Mouse (Mus musculus) lung, embryonic 14.5 days (tissue): ENCODE measurements at regions not wholly inside any gene's neighbourhood (a gene's known extent, or its start where the extent isn't known, plus 50 kb on each side); places are given as distances from the start of the nearest gene placed in this dataset.

Source experiments
- ATAC-seq: fragments of 200-750 bp; cut with Nextera tagmentation; 2 replicates; pipeline ENCODE4 v1.8.0; 2017; ENCODE audit warnings: mild to moderate bottlenecking, moderate TSS enrichment, moderate library complexity; ENCODE audit not compliant: insufficient read depth
- DNase-seq: peaks from one replicate; pipeline ENCODE4 v3.0.0-alpha.2; 2015
- H3K27ac ChIP-seq: fragments of 300-500 bp; sonication (generic); 2 replicates; pipeline ENCODE4 v1.5.1; 2014; ENCODE audit warnings: low read depth, mild to moderate bottlenecking, moderate library complexity
- H3K27me3 ChIP-seq: fragments of 300-500 bp; sonication (generic); 2 replicates; pipeline ENCODE4 v1.6.1; 2014; ENCODE audit warnings: low read length, control low read depth; ENCODE audit not compliant: insufficient read depth
- H3K36me3 ChIP-seq: fragments of 300-500 bp; sonication (generic); 2 replicates; pipeline ENCODE4 v1.6.1; 2014; ENCODE audit warnings: control low read depth; ENCODE audit not compliant: insufficient read depth
- H3K4me1 ChIP-seq: fragments of 300-500 bp; sonication (generic); 2 replicates; pipeline ENCODE4 v1.6.1; 2014; ENCODE audit warnings: antibody characterized with exemption, control low read depth; ENCODE audit not compliant: insufficient read depth
- H3K4me2 ChIP-seq: fragments of 300-500 bp; sonication (generic); 2 replicates; pipeline ENCODE4 v1.6.1; 2014; ENCODE audit warnings: mild to moderate bottlenecking
- H3K4me3 ChIP-seq: fragments of 300-500 bp; sonication (generic); 2 replicates; pipeline ENCODE4 v1.5.1; 2014; ENCODE audit warnings: low read depth, low read length
- H3K9ac ChIP-seq: fragments of 300-500 bp; sonication (generic); 2 replicates; pipeline ENCODE4 v1.6.1; 2014
- H3K9me3 ChIP-seq: fragments of 300-500 bp; sonication (generic); 2 replicates; pipeline ENCODE4 v1.6.1; 2016; ENCODE audit warnings: low read depth, low read length, control low read depth
- CTCF ChIP-seq: IDR thresholded peaks from 2 replicates; pipeline ENCODE4 v1.5.1; 2016; ENCODE audit warnings: antibody characterized with exemption, low read depth
- WGBS: fragments of 180-500 bp; shearing (Covaris S2); extraction: QIAGEN DNeasy Blood & Tissue Kit; methylation state at CpG from one replicate; pipeline ENCODE4 v1.1.7; 2014; 5-methylcytosine and 5-hydroxymethylcytosine counted together

- peak; percentile 5; the same call in 1 of the 2 replicates for TF ChIP-seq CTCF
- ATAC-seq: no peak
- WGBS: 23% methylated on average over 7 of the region's 7 CpGs
- peaks cover 9% of the 10 kb centered on the region; the same call in 1 of the 2 replicates for H3K4me1 ChIP-seq
- peak; percentile 84 for DNase-seq
- H3K27ac ChIP-seq: no peak overlapping the region
- no peak overlapping the region; the same call in 1 of the 2 replicates for H3K4me2 ChIP-seq
- H3K9me3 ChIP-seq: no peaks in the 10 kb centered on the region
- no peak overlapping the region for H3K9ac ChIP-seq
- no peak overlapping the region for H3K4me3 ChIP-seq
- no peaks in the 10 kb centered on the region for H3K27me3 ChIP-seq
- H3K36me3 ChIP-seq: no peaks in the 10 kb centered on the region
These were observed 277.2 kb downstream of the Cd83 start for GRCm38 (mm10) chr13:44061721-44062300.

DNA sequence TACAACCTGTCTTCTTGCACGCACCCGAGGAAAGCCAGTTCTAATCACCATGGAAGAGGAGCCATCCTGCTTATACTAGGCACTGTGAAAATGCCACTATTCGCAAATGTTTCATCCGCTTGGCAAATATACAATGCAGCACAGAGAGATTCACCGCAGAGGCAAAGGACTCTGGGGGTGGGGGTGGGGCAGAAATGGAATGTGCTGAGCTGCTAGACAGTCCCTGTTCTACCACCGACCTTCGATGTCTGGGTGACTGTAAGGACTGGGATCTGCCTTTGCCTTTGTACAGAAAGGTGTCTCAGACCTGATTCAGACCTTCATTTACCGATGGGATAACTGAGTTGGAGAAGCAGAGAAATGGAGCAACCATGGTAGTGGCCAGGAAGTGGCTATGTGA is 278.7 kb downstream of the Cd83 start:
- DNase-seq: no peak
- Histone ChIP-seq H3K27me3 (no peaks in the 10 kb centered on the region), H3K4me1 (peaks cover 12% of the 10 kb centered on the region; the same call in 1 of the 2 replicates), H3K4me3 (no peak overlapping the region), H3K27ac (no peak overlapping the region), H3K9me3 (no peaks in the 10 kb centered on the region), H3K36me3 (no peaks in the 10 kb centered on the region), H3K4me2 (no peak overlapping the region), H3K9ac (no peak overlapping the region)
- no peak for TF ChIP-seq CTCF
- 49% methylated on average over 8 of the region's 8 CpGs for WGBS
- ATAC-seq: no peak

DNA sequence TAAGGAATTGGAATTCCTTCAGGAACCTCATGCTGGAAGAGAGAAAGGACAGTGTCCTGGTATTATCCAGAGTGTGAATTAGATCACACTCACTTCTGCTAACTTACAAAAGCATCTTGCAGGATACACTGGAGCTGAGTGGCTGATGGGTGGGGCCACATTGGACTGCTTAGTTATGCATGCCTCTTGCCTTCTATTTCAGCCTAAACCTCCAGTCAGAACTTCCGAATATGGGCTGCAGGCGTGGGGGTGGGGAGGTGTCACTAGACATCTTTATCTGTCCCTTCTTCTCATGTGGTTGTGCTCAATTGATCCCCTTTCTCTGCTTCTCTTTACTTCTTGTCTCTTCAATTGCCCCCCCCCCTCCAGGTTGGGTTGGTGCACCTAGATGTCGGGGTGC is 279.5 kb downstream of the Cd83 start:
- no peak overlapping the region for H3K4me3 ChIP-seq
- peaks cover 12% of the 10 kb centered on the region; the same call in 1 of the 2 replicates for H3K4me1 ChIP-seq
- no peaks in the 10 kb centered on the region for H3K27me3 ChIP-seq
- no peaks in the 10 kb centered on the region for H3K36me3 ChIP-seq
- H3K27ac ChIP-seq: no peak overlapping the region
- ATAC-seq: no peak
- no peak for TF ChIP-seq CTCF
- 60% methylated on average over 3 of the region's 3 CpGs for WGBS
- H3K9ac ChIP-seq: no peak overlapping the region
- no peak overlapping the region for H3K4me2 ChIP-seq
- H3K9me3 ChIP-seq: no peaks in the 10 kb centered on the region
- DNase-seq: no peak

DNA sequence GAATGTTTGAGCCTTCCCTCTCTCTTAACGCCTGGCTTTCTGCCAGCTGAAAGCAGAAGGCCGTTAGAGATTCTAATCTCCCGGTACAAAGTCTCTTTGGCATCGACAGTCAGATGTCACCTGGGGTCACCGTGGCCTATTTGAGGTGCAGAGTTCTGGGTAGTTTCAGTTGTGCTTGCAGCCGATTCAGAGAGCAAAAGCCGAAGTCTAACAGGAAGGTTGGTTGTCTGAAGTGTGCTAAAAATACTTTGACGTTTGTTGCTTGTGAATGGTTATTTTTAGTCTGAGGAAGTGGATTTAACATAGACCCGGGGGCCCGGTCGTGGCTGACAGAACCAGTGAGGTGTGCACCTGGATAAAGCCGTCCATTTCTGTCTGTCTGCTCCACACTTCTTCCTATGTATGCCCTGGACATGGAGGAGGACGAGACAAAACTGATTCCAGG is 281.2 kb downstream of the Cd83 start:
- H3K4me2 ChIP-seq: 0 out of 2 replicates have a peak overlapping the region, but pooled peaks have one; percentile 7

GRCm38 (mm10) chr13:44067244-44067643 is 282.7 kb downstream of the Cd83 start:
- Histone ChIP-seq H3K9me3 (no peaks in the 10 kb centered on the region), H3K4me1 (0 out of 2 replicates have a peak, but pooled peaks cover 7% of the 10 kb centered on the region), H3K4me2 (no peak overlapping the region), H3K27me3 (no peaks in the 10 kb centered on the region), H3K36me3 (no peaks in the 10 kb centered on the region), H3K4me3 (no peak overlapping the region), H3K27ac (no peak overlapping the region), H3K9ac (no peak overlapping the region)
- TF ChIP-seq CTCF: no peak
- peak; percentile 27 for DNase-seq
- WGBS: 66% methylated on average over 2 of the region's 2 CpGs
- no peak for ATAC-seq

More for the DNA sequence above, 281.2 kb downstream of the Cd83 start:
- Histone ChIP-seq H3K27me3 (no peaks in the 10 kb centered on the region), H3K4me3 (no peak overlapping the region), H3K36me3 (no peaks in the 10 kb centered on the region), H3K4me1 (peaks cover 12% of the 10 kb centered on the region; the same call in 1 of the 2 replicates), H3K27ac (peak overlapping the region; percentile 44), H3K9me3 (no peaks in the 10 kb centered on the region), H3K9ac (no peak overlapping the region)
- WGBS: 13% methylated on average over 13 of the region's 13 CpGs
- ATAC-seq (no peak), DNase-seq (peak; percentile 49)
- no peak for TF ChIP-seq CTCF

DNA sequence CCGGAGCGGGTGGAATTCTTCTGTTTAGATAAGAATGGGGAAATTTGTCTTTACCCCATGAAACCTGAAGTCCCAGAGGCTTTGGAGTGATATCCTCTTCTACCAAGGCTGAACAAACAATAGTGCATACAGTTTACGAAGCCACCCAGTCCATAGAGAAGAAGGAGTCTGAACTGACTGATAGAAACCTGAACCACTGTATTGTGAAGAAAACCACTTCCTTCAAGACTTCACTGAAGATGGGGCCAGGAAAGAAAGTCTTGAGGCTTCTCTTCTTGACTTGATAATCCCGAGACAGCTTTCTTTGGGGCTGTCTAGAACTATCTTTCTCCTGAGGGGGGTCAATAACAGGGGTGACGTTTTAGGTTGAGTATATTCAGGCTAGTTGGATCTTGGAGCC is 284.4 kb downstream of the Cd83 start:
- no peak overlapping the region for H3K4me2 ChIP-seq
- no peaks in the 10 kb centered on the region for H3K36me3 ChIP-seq
- H3K4me3 ChIP-seq: no peak overlapping the region
- H3K9ac ChIP-seq: no peak overlapping the region
- no peak for TF ChIP-seq CTCF
- no peak for DNase-seq
- no peaks in the 10 kb centered on the region for H3K27me3 ChIP-seq
- no peak overlapping the region for H3K27ac ChIP-seq
- ATAC-seq: no peak
- WGBS: 77% methylated on average over 5 of the region's 5 CpGs
- H3K9me3 ChIP-seq: no peaks in the 10 kb centered on the region
- 0 out of 2 replicates have a peak, but pooled peaks cover 3% of the 10 kb centered on the region for H3K4me1 ChIP-seq

- H3K4me3 ChIP-seq: no peak overlapping the region
These were observed 288.5 kb downstream of the Cd83 start for GRCm38 (mm10) chr13:44073122-44073521.

More at GRCm38 (mm10) chr13:44073122-44073521, 288.5 kb downstream of the Cd83 start:
- WGBS: 75% methylated on average over 9 of the region's 9 CpGs
- no peak overlapping the region for H3K4me2 ChIP-seq
- H3K27ac ChIP-seq: no peak overlapping the region
- no peaks in the 10 kb centered on the region for H3K4me1 ChIP-seq
- H3K36me3 ChIP-seq: no peaks in the 10 kb centered on the region
- DNase-seq (no peak), ATAC-seq (no peak)
- no peak for TF ChIP-seq CTCF
- H3K9me3 ChIP-seq: no peaks in the 10 kb centered on the region
- H3K9ac ChIP-seq: no peak overlapping the region
- no peaks in the 10 kb centered on the region for H3K27me3 ChIP-seq
